Mouse (Mus musculus): Measurements from ENCODE around the gene Pdyn. TPM values are rescaled to one million over a fixed set of nuclear protein-coding genes. Genes with fewer than 3 reads are reported as not detected.

Gene Pdyn
- total and polyA plus RNA-seq, 2 experiments from 2014 or later: 7.6 to 24.7 TPM

DNA sequence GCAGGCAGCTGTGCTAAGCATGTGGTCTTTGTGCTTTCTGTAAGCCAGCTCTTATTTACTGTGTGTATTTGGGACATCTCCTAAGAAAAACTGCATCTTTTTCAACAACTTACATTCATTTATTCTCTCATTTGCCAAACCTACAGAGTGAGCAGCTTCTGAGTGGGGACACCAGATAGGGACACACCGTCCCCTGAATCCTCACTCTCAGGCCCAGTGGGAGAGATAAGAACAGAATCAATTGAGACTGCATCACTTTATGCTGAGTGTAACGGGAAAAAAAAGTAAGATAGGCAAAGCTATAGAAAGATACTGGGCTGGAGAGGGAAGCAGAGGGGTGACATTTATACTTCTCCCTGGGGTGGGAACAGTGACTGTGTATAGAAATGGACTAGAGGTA lies 46.0 kb downstream of the Pdyn start:
- DNase-seq (ENCODE audit: low spot score) (no peak), ATAC-seq (ENCODE audit: low FRiP score) (no peak)
- Histone ChIP-seq H3K4me1 (ENCODE audit: insufficient read depth, low read length) (no peaks in the 10 kb centered on the region), H3K27me3 (ENCODE audit: insufficient read depth, low read length) (no peaks in the 10 kb centered on the region), H3K9me3 (ENCODE audit: low read length) (no peaks in the 10 kb centered on the region), H3K27ac (ENCODE audit: low read depth, low read length) (no peak overlapping the region), H3K36me3 (ENCODE audit: insufficient read depth, low read length) (no peaks in the 10 kb centered on the region), H3K4me2 (ENCODE audit: low read depth, low read length, poor library complexity, severe bottlenecking) (no peak overlapping the region), H3K4me3 (ENCODE audit: low read depth, low read length) (no peak overlapping the region), H3K9ac (replicated peaks; ENCODE audit: low read length, poor library complexity, severe bottlenecking) (no peak overlapping the region)
- 87% methylated on average over 2 of the region's 2 CpGs for WGBS
- TF ChIP-seq CTCF (IDR thresholded peaks at IDR 0.05): no peak

DNA sequence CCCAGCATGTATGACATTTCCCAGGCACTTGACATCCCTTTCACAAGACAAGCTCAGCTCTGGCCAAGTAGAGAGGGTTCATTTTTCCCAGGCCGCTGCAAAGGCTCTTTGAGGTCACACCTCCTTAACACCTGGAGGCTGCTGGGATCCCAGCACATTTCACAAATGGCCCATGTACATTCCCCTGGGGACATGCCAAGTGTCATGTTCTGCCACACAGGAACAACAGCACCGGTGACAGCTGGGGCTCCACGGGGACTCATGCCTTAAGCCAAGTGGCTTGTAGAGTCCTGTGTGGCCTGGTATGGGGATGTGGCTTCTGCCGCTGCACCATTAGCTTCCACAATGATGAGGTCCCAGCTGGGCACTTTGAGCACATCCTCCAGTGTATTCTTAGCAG lies 47.0 kb downstream of the Pdyn start:
- no peak overlapping the region for H3K9ac ChIP-seq (replicated peaks; ENCODE audit: low read length, poor library complexity, severe bottlenecking)
- no peak overlapping the region for H3K4me3 ChIP-seq (ENCODE audit: low read depth, low read length)
- no peak overlapping the region for H3K27ac ChIP-seq (ENCODE audit: low read depth, low read length)
- no peaks in the 10 kb centered on the region for H3K9me3 ChIP-seq (ENCODE audit: low read length)
- no peak overlapping the region for H3K4me2 ChIP-seq (ENCODE audit: low read depth, low read length, poor library complexity, severe bottlenecking)
- no peaks in the 10 kb centered on the region for H3K36me3 ChIP-seq (ENCODE audit: insufficient read depth, low read length)
- no peak for TF ChIP-seq CTCF (IDR thresholded peaks at IDR 0.05)
- no peaks in the 10 kb centered on the region for H3K27me3 ChIP-seq (ENCODE audit: insufficient read depth, low read length)
- H3K4me1 ChIP-seq (ENCODE audit: insufficient read depth, low read length): no peaks in the 10 kb centered on the region
- ATAC-seq (ENCODE audit: low FRiP score) (no peak), DNase-seq (ENCODE audit: low spot score) (peak; percentile 43)
- 67% methylated on average over 4 of the region's 4 CpGs for WGBS

Other genes starting within 250 kb of the Pdyn start
- 0.16 TPM in 1 of 2 replicates, not detected in the other for gene F830045P16Rik, start 163.2 kb downstream of the Pdyn start, total RNA-seq (2014; rRNA removed)
- not detected in 2 replicates for gene F830045P16Rik, start 163.2 kb downstream of the Pdyn start, polyA plus RNA-seq (2015; fragmentation: Nextera tagmentation; extraction: Ambion mirVana)
- 109 and 126 TPM in 2 replicates for gene Sirpa, start 107.0 kb downstream of the Pdyn start, total RNA-seq (2014; rRNA removed)
- gene Sirpa, start 107.0 kb downstream of the Pdyn start, polyA plus RNA-seq (2015; fragmentation: Nextera tagmentation; extraction: Ambion mirVana): 52.2 and 55.7 TPM in 2 replicates
- 16.1 and 19.1 TPM in 2 replicates for gene Stk35, start 100.7 kb upstream of the Pdyn start, total RNA-seq (2014; rRNA removed)
- gene Stk35, start 100.7 kb upstream of the Pdyn start, polyA plus RNA-seq (2015; fragmentation: Nextera tagmentation; extraction: Ambion mirVana): 4.7 and 5.6 TPM in 2 replicates

All from midbrain, postnatal 0 days (tissue).